Mouse (Mus musculus) stomach, embryonic 14.5 days (tissue): Measurements from ENCODE around the gene Hccs. TPM values are rescaled to one million over a fixed set of nuclear protein-coding genes. Genes with fewer than 3 reads are reported as not detected.
A peak's percentile ranks its signal among the peaks of the same experiment; 100 is the strongest.
"Not testable (repeated sequence)": the region's sequence is repeated elsewhere in the genome, so short reads cannot be mapped to it uniquely, and the experiment has no call there.

Experiments
- ATAC-seq: fragments of 200-750 bp; cut with Nextera tagmentation; 2 replicates; pipeline ENCODE4 v1.8.0; 2017; ENCODE audit warnings: low read depth, moderate TSS enrichment; ENCODE audit not compliant: insufficient number of reproducible peaks, insufficient read depth, low FRiP score
- H3K27ac ChIP-seq: fragments of 300-500 bp; sonication (generic); 2 replicates; pipeline ENCODE4 v1.5.1; 2014; ENCODE audit warnings: mild to moderate bottlenecking, low read length, moderate library complexity, mixed read lengths
- H3K27me3 ChIP-seq: fragments of 300-500 bp; sonication (generic); 2 replicates; pipeline ENCODE4 v1.6.1; 2014; ENCODE audit warnings: low read length, control low read depth, mixed read lengths; ENCODE audit not compliant: control insufficient read depth, insufficient read depth
- H3K36me3 ChIP-seq: fragments of 300-500 bp; sonication (generic); 2 replicates; pipeline ENCODE4 v1.6.1; 2014; ENCODE audit warnings: mild to moderate bottlenecking, control low read depth, low read length, moderate library complexity, mixed read lengths; ENCODE audit not compliant: control insufficient read depth, insufficient read depth
- H3K4me1 ChIP-seq: fragments of 300-500 bp; sonication (generic); 2 replicates; pipeline ENCODE4 v1.6.1; 2014; ENCODE audit warnings: low read length, control low read depth, mixed read lengths; ENCODE audit not compliant: control insufficient read depth, insufficient read depth
- H3K4me2 ChIP-seq: fragments of 300-500 bp; sonication (generic); replicated peaks from 2 replicates; pipeline ENCODE4 v1.6.1; 2014; ENCODE audit warnings: low read depth, low read length, control low read depth
- H3K4me3 ChIP-seq: fragments of 300-500 bp; sonication (generic); 2 replicates; pipeline ENCODE4 v1.5.1; 2014; ENCODE audit warnings: low read depth, low read length, control low read depth
- H3K9ac ChIP-seq: fragments of 300-500 bp; sonication (generic); replicated peaks from 2 replicates; pipeline ENCODE4 v1.6.1; 2014; ENCODE audit warnings: low read depth, mild to moderate bottlenecking, control low read depth, low read length, moderate library complexity, mixed read lengths
- H3K9me3 ChIP-seq: fragments of 300-500 bp; sonication (generic); 2 replicates; pipeline ENCODE4 v1.6.1; 2016; ENCODE audit warnings: low read depth, low read length, control low read depth; ENCODE audit not compliant: control insufficient read depth
- WGBS: fragments of 180-500 bp; shearing (Covaris S2); extraction: QIAGEN DNeasy Blood & Tissue Kit; methylation state at CpG from one replicate; pipeline ENCODE4 v1.1.7; 2014; 5-methylcytosine and 5-hydroxymethylcytosine counted together
- polyA plus RNA-seq: library from polyadenylated mRNA; unstranded; fragments of >200 nt; fragmentation: Nextera tagmentation; extraction: Ambion mirVana; gene quantifications from 2 replicates; pipeline ENCODE4 v1.2.1, GENCODE M21; 2014

The Hccs gene
- polyA plus RNA-seq = 30.0 and 30.4 TPM in 2 replicates

- H3K27ac ChIP-seq = peak within 1 kb of the TSS; percentile 39; the same call in 1 of the 2 replicates
- ATAC-seq = peak; percentile 99
- no peaks in the 10 kb centered on the region for H3K9me3 ChIP-seq
- H3K4me2 ChIP-seq = peak within 1 kb of the TSS; percentile 35
- H3K36me3 ChIP-seq = no peaks in the 10 kb centered on the region; the same call in 1 of the 2 replicates
- H3K9ac ChIP-seq = peak within 1 kb of the TSS; percentile 63
- 0 out of 2 replicates have a peak, but pooled peaks cover 4% of the 10 kb centered on the region for H3K4me1 ChIP-seq
- H3K27me3 ChIP-seq = no peaks in the 10 kb centered on the region
- peak within 1 kb of the TSS; percentile 48 for H3K4me3 ChIP-seq
- 21% methylated on average over 68 of the region's 97 CpGs for WGBS
Measured at GRCm38 (mm10) chrX:169319945-169320667, at the start of gene Hccs. Gene Hccs, minus strand, starts transcription at chrX:169320372.

- Histone ChIP-seq H3K9me3 (no peaks in the 10 kb centered on the region), H3K9ac (no peak overlapping the region), H3K27ac (no peak overlapping the region), H3K36me3 (no peaks in the 10 kb centered on the region), H3K4me3 (no peak overlapping the region), H3K27me3 (no peaks in the 10 kb centered on the region), H3K4me2 (no peak overlapping the region), H3K4me1 (no peaks in the 10 kb centered on the region)
- 62% methylated on average over 4 of the region's 4 CpGs for WGBS
- ATAC-seq = no peak
Measured at GRCm38 (mm10) chrX:169357146-169357772, 37.1 kb upstream of the Hccs start.

GRCm38 (mm10) chrX:169338213-169338612 lies 18.0 kb upstream of the Hccs start:
- H3K27ac ChIP-seq = no peak overlapping the region
- 81% methylated on average over 3 of the region's 3 CpGs for WGBS
- ATAC-seq = no peak

GRCm38 (mm10) chrX:169337559-169337958 lies 17.4 kb upstream of the Hccs start:
- no peak for ATAC-seq
- Histone ChIP-seq H3K4me3 (no peak overlapping the region), H3K4me1 (no peaks in the 10 kb centered on the region), H3K4me2 (no peak overlapping the region), H3K27me3 (no peaks in the 10 kb centered on the region), H3K9ac (no peak overlapping the region), H3K36me3 (no peaks in the 10 kb centered on the region), H3K27ac (no peak overlapping the region), H3K9me3 (no peaks in the 10 kb centered on the region)

More at GRCm38 (mm10) chrX:169338213-169338612, 18.0 kb upstream of the Hccs start:
- Histone ChIP-seq H3K36me3 (no peaks in the 10 kb centered on the region), H3K4me1 (no peaks in the 10 kb centered on the region), H3K4me2 (no peak overlapping the region), H3K4me3 (no peak overlapping the region), H3K9me3 (no peaks in the 10 kb centered on the region), H3K27me3 (no peaks in the 10 kb centered on the region), H3K9ac (no peak overlapping the region)

DNA sequence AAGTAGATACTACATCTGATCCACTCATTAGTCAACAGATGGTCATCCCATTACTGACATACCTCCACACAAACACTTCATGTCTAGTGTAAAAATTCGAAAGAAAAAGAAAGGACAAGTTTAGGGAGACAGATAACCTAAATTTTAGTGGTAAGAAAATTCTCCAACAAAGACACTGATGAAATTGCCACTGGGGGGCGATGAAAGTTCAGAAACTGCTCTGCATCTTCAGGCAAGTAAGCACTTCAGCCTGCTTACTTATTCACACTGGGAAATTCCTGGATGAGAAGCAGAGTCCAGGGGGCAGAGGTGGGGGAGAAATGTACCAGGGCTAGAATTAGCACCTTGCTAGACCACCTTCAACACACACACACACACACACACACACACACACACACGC lies 12.1 kb upstream of the Hccs start:
- ATAC-seq = no peak
- Histone ChIP-seq H3K4me2 (no peak overlapping the region), H3K4me3 (no peak overlapping the region), H3K9ac (no peak overlapping the region), H3K27me3 (no peaks in the 10 kb centered on the region), H3K27ac (no peak overlapping the region), H3K9me3 (no peaks in the 10 kb centered on the region), H3K36me3 (no peaks in the 10 kb centered on the region), H3K4me1 (no peaks in the 10 kb centered on the region)
- 35% methylated on average over 3 of the region's 3 CpGs for WGBS

DNA sequence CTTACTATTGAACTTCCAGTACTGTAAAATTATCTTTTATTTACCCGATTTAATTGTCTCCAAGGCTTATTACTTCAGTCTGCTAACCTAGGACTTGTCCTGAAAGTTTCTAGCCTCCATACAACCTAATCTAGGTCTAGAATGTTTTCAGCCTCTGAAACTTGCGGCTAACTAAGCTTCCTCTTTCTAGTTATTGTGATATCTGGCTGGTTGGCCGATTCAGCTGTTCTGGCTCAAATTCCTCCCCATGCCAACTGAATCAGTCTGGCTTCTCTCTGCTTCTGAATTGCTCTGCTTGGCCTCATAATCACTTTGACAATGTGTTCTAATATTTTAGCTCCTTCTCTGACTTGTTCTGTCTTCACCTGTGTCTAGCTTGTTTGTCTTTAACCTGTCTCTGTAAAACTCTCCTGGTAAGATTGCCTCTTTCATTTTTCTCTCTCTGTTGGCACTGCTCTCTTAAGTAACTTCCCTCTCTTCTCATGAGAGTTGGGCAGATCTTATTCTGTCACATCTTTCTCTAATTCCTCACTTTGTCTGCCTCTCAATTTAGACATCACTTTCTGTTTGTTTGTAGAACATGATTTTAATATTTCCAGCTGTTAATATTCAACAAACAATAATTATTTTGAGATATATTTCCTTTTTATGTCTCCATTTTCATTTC lies 5.9 kb upstream of the Hccs start:
- Histone ChIP-seq H3K4me3 (no peak overlapping the region), H3K27ac (no peak overlapping the region), H3K4me1 (no peaks in the 10 kb centered on the region), H3K36me3 (no peaks in the 10 kb centered on the region), H3K9ac (no peak overlapping the region), H3K27me3 (no peaks in the 10 kb centered on the region), H3K9me3 (no peaks in the 10 kb centered on the region), H3K4me2 (no peak overlapping the region)
- no peak for ATAC-seq
- 78% methylated on average over 3 of the region's 3 CpGs for WGBS

DNA sequence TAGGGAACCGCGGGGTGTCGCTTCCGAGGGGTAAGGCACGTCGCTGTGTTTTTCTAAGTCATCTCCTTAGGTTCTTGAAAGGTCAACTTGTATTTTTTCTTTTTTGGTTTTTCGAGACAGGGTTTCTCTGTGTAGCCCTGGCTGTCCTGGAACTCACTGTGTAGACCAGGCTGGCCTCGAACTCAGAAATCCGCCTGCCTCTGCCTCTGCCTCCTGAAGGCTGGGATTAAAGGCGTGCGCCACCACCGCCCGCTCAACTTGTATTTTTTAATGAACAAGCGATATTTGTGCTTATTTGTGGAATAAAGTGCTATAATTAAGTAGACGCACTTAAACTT lies 465 bp upstream of the Hccs start:
- Histone ChIP-seq H3K4me2 (peak overlapping the region; percentile 18; the same call in 1 of the 2 replicates), H3K4me3 (peak overlapping the region; percentile 48)
- H3K9me3 ChIP-seq, H3K4me1 ChIP-seq, H3K27me3 ChIP-seq, H3K36me3 ChIP-seq, H3K27ac ChIP-seq, ATAC-seq, H3K9ac ChIP-seq: not testable (repeated sequence)
- 32% methylated on average over 15 of the region's 15 CpGs for WGBS

- Histone ChIP-seq H3K4me2 (peak overlapping the region; percentile 35), H3K27ac (no peak overlapping the region), H3K4me3 (peak overlapping the region; percentile 48), H3K36me3 (no peaks in the 10 kb centered on the region; the same call in 1 of the 2 replicates), H3K9ac (peak overlapping the region; percentile 63; the same call in 1 of the 2 replicates), H3K4me1 (0 out of 2 replicates have a peak, but pooled peaks cover 4% of the 10 kb centered on the region), H3K27me3 (no peaks in the 10 kb centered on the region), H3K9me3 (no peaks in the 10 kb centered on the region)
- WGBS = 45% methylated on average over 12 of the region's 12 CpGs
- no peak for ATAC-seq
Measured at GRCm38 (mm10) chrX:169319066-169319760, 959 bp downstream of the Hccs start.
